ENCODE assay signal across 7 mouse cellular contexts in the genomic region with DNA sequence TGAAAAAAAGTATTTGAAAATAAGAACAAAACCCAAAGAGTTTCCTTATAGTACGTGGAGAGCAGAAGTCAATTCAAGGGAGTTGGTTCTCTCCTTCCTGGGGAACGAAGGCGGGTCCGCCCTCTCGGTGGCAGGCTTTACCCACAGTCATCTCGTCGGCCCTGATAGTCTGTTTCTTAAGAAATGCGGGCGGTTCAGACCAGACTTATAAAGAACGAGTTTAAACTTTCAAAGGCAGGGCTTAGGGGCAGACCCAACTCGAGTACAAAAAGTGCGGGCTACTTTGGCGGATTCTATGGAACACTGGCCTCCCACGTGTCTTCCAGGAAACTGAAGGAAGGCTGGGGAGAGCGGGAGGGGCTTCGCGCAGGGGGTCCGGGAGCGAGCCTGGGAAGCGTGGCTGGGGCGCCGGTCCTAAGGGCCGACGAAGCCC. TPM values are rescaled to one million over a fixed set of nuclear protein-coding genes. Genes with fewer than 3 reads are reported as not detected.
DNase-seq lines count a peak whose midpoint lies in the region; ATAC-seq and TF ChIP-seq lines count a peak whose summit lies in the region.

No protein-coding gene starts in this region.

- ATAC-seq in embryonic facial prominence, embryonic 15.5 days (ENCODE audit: insufficient number of reproducible peaks, low FRiP score, low TSS enrichment, low read depth), result peak; percentile 88
- ATAC-seq in kidney, embryonic 16.5 days (ENCODE audit: low FRiP score, low TSS enrichment), result peak; percentile 85
- peak; percentile 91 for ATAC-seq in midbrain, embryonic 16.5 days

- dilution Hi-C loops in CH12.LX (cut with MboI; ENCODE audit: extremely low pct_ligation_motif_present, extremely low pct_unique_long_range_greater_than_20kb, low sequenced_read_pairs), result no loop called here

- no peak; the same call in 1 of the 2 replicates for TF ChIP-seq POLR2A in CH12.LX (IDR thresholded peaks at IDR 0.05; ENCODE audit: low read depth, low read length)

- TF ChIP-seq CTCF in C2C12 (IDR thresholded peaks at IDR 0.05; ENCODE audit: control insufficient read depth, insufficient read depth, insufficient read length) (no peak), CH12.LX (conservative IDR thresholded peaks at IDR 0.05 in 1 of 2, IDR thresholded peaks at IDR 0.05 in 1 of 2; ENCODE audit: low read depth in 2 of 2, low read length in 2 of 2) (peak in 1 of 2 experiments; percentile 56; a peak in 2 of 4 replicates)

- peak overlapping the region; percentile 69; the same call in 1 of the 2 replicates for H3K4me2 ChIP-seq in CH12.LX (ENCODE audit: insufficient read depth, low read depth, poor library complexity, severe bottlenecking)
- H3K4me2 ChIP-seq in embryonic facial prominence, embryonic 15.5 days (replicated peaks), result peak overlapping the region; percentile 79
- H3K4me2 ChIP-seq in kidney, embryonic 16.5 days (replicated peaks; ENCODE audit: low read depth, low read length), result peak overlapping the region; percentile 73
- H3K4me2 ChIP-seq in midbrain, embryonic 16.5 days (ENCODE audit: low read length), result peak overlapping the region; percentile 73

- peak overlapping the region; percentile 91 for H3K27ac ChIP-seq in CH12.LX (ENCODE audit: insufficient read depth, low read depth)
- peak overlapping the region; percentile 100 for H3K27ac ChIP-seq in embryonic facial prominence, embryonic 15.5 days (replicated peaks)
- peak overlapping the region; percentile 99 for H3K27ac ChIP-seq in kidney, embryonic 16.5 days (ENCODE audit: low read length)
- peak overlapping the region; percentile 91 for H3K27ac ChIP-seq in midbrain, embryonic 16.5 days (ENCODE audit: low read length)

- no peaks in the 10 kb centered on the region for H3K9me3 ChIP-seq in CH12.LX (replicated peaks; ENCODE audit: low read length)
- H3K9me3 ChIP-seq in embryonic facial prominence, embryonic 15.5 days (replicated peaks), result no peaks in the 10 kb centered on the region
- H3K9me3 ChIP-seq in kidney, embryonic 16.5 days (ENCODE audit: low read length), result no peaks in the 10 kb centered on the region
- H3K9me3 ChIP-seq in midbrain, embryonic 16.5 days (replicated peaks; ENCODE audit: control insufficient read depth, low read length, poor library complexity, severe bottlenecking), result no peaks in the 10 kb centered on the region

- peak; percentile 21; the same call in 1 of the 2 replicates for TF ChIP-seq EP300 in CH12.LX (IDR thresholded peaks at IDR 0.05; ENCODE audit: low read length)

- H3K27me3 ChIP-seq in C2C12 (ENCODE audit: control insufficient read depth, insufficient read depth, insufficient read length) (no peaks in the 10 kb centered on the region), CH12.LX (replicated peaks) (no peaks in the 10 kb centered on the region)
- H3K27me3 ChIP-seq in embryonic facial prominence, embryonic 15.5 days, result no peaks in the 10 kb centered on the region
- no peaks in the 10 kb centered on the region for H3K27me3 ChIP-seq in kidney, embryonic 16.5 days (ENCODE audit: insufficient read depth, low read length)
- no peaks in the 10 kb centered on the region for H3K27me3 ChIP-seq in midbrain, embryonic 16.5 days (ENCODE audit: control insufficient read depth, insufficient read depth, low read depth, low read length)

- peak; percentile 63 for TF ChIP-seq RAD21 in CH12.LX (IDR thresholded peaks at IDR 0.05; ENCODE audit: low read depth, low read length)

- peaks cover 0 to 18% of the 10 kb centered on the region in 2 experiments; a peak in 2 of 4 replicates for H3K4me1 ChIP-seq in CH12.LX (ENCODE audit: control insufficient read depth in 1 of 2, insufficient read depth in 2 of 2)
- H3K4me1 ChIP-seq in embryonic facial prominence, embryonic 15.5 days, result peaks cover 10% of the 10 kb centered on the region
- peaks cover 18% of the 10 kb centered on the region; the same call in 1 of the 2 replicates for H3K4me1 ChIP-seq in kidney, embryonic 16.5 days (ENCODE audit: insufficient read depth, low read length)
- peaks cover 24% of the 10 kb centered on the region for H3K4me1 ChIP-seq in midbrain, embryonic 16.5 days (ENCODE audit: control insufficient read depth, insufficient read depth, low read length)

- under 1% methylated on average over 24 of the region's 24 CpGs for WGBS in embryonic facial prominence, embryonic 15.5 days
- 0% methylated on average over 24 of the region's 24 CpGs for WGBS in kidney, embryonic 16.5 days
- 1% methylated on average over 24 of the region's 24 CpGs for WGBS in midbrain, embryonic 16.5 days

- peaks cover 41% of the 10 kb centered on the region for H3K79me3 ChIP-seq in C2C12 (ENCODE audit: low read depth)

- peak overlapping the region; percentile 92 for H3ac ChIP-seq in C2C12 (ENCODE audit: control insufficient read depth, insufficient read length, low read depth)

- in situ Hi-C loops in CH12.LX (cut with MboI; ENCODE audit: low pct_ligation_motif_present, low pct_unique_long_range_greater_than_20kb, low sequenced_read_pairs), result loop anchor here (5.0 kb wide), 1 partner anchor 166 kb away; no protein-coding TSS in a partner anchor

- H3K4me3 ChIP-seq in C2C12 (ENCODE audit: insufficient read depth, poor library complexity, severe bottlenecking) (peak overlapping the region; percentile 91), CH12.LX (replicated peaks in 1 of 3; ENCODE audit: low read depth in 2 of 3, low read length in 2 of 3, poor library complexity in 1 of 3) (peak overlapping the region; percentile 64 to 93 (median 75))
- peak overlapping the region; percentile 99 for H3K4me3 ChIP-seq in embryonic facial prominence, embryonic 15.5 days (replicated peaks)
- peak overlapping the region; percentile 100 for H3K4me3 ChIP-seq in kidney, embryonic 16.5 days (ENCODE audit: low read length)
- H3K4me3 ChIP-seq in midbrain, embryonic 16.5 days (ENCODE audit: low read depth, low read length), result peak overlapping the region; percentile 99

- H3K36me3 ChIP-seq in C2C12 (ENCODE audit: control insufficient read depth, insufficient read depth) (peaks cover 36% of the 10 kb centered on the region), CH12.LX (replicated peaks in 1 of 2; ENCODE audit: control insufficient read depth in 1 of 2, insufficient read depth in 1 of 2, low read length in 1 of 2) (peaks cover 11 to 21% of the 10 kb centered on the region in 2 experiments)
- 0 out of 2 replicates have a peak, but pooled peaks cover 4% of the 10 kb centered on the region for H3K36me3 ChIP-seq in embryonic facial prominence, embryonic 15.5 days
- peaks cover 6% of the 10 kb centered on the region; the same call in 1 of the 2 replicates for H3K36me3 ChIP-seq in kidney, embryonic 16.5 days (ENCODE audit: insufficient read depth, low read length)
- H3K36me3 ChIP-seq in midbrain, embryonic 16.5 days (ENCODE audit: control insufficient read depth, insufficient read depth, low read length), result no peaks in the 10 kb centered on the region

- H3K79me2 ChIP-seq in C2C12 (ENCODE audit: control insufficient read depth, insufficient read depth), result peaks cover 46% of the 10 kb centered on the region
- peaks cover 39% of the 10 kb centered on the region for H3K79me2 ChIP-seq in CH12.LX (replicated peaks; ENCODE audit: control insufficient read depth, extremely low read depth, insufficient read depth, poor library complexity, severe bottlenecking)

- peak overlapping the region; percentile 94 for H3K9ac ChIP-seq in CH12.LX (ENCODE audit: insufficient read depth, low read depth)
- peak overlapping the region; percentile 81 for H3K9ac ChIP-seq in embryonic facial prominence, embryonic 15.5 days
- H3K9ac ChIP-seq in kidney, embryonic 16.5 days (replicated peaks; ENCODE audit: low read length), result peak overlapping the region; percentile 99
- H3K9ac ChIP-seq in midbrain, embryonic 16.5 days (ENCODE audit: low read depth, low read length), result peak overlapping the region; percentile 76

- DNase-seq in CH12.LX (ENCODE audit: extremely low read depth), result peak; percentile 75
- DNase-seq in thymus, postnatal 4 days, result peak; percentile 82
- DNase-seq in right cerebral cortex, adult 18-20 months, result no peak

TF ChIP-seq in C2C12, 6 proteins besides CTCF, POLR2A, EP300 and RAD21:
- TF ChIP-seq CEBPB (IDR thresholded peaks at IDR 0.05; ENCODE audit: low read depth), result no peak
- peak; percentile 30 for TF ChIP-seq USF1 (IDR thresholded peaks at IDR 0.05; ENCODE audit: low read depth)
- TF ChIP-seq MYOD1 (IDR thresholded peaks at IDR 0.05; ENCODE audit: control insufficient read depth, insufficient read length, low read depth), result no peak

TF ChIP-seq in CH12.LX, 34 proteins besides CTCF, POLR2A, EP300 and RAD21 (continues in another document):
- TF ChIP-seq IRF4 (IDR thresholded peaks at IDR 0.05; ENCODE audit: low read depth, low read length) (peak; percentile 33; the same call in 1 of the 2 replicates), TCF12 (IDR thresholded peaks at IDR 0.05; ENCODE audit: low read depth, low read length) (no peak), BHLHE40 (IDR thresholded peaks at IDR 0.05; ENCODE audit: low read depth, low read length) (no peak), ZMIZ1 (IDR thresholded peaks at IDR 0.05; ENCODE audit: low read depth, low read length) (peak; percentile 28; the same call in 1 of the 2 replicates)

RNA-seq across cellular contexts. Expression of a gene that starts 0.5 kb away (rescaled TPM):
- 87.3 TPM for polyA plus RNA-seq in C2C12 (2012; fragmentation: generic; extraction: Trizol)
- total RNA-seq in CH12.LX (2012; rRNA removed), result 273 and 312 TPM in 2 replicates
- total RNA-seq in CH12.LX (2014; rRNA removed), result 308 and 375 TPM in 2 replicates
- polyA plus RNA-seq in CH12.LX (2012; ENCODE audit: insufficient read length, low read depth), result 224 and 258 TPM in 2 replicates
- polyA plus RNA-seq in embryonic facial prominence, embryonic 15.5 days (2015; fragmentation: Nextera tagmentation; extraction: Ambion mirVana), result 71.4 and 78.4 TPM in 2 replicates
- polyA plus RNA-seq in kidney, embryonic 16.5 days (2015; fragmentation: Nextera tagmentation; extraction: Ambion mirVana), result 34.6 and 34.9 TPM in 2 replicates
- polyA plus RNA-seq in midbrain, embryonic 16.5 days (2015; fragmentation: Nextera tagmentation; extraction: Ambion mirVana), result 20.4 and 20.7 TPM in 2 replicates

RNA-seq across cellular contexts. Expression of a gene that starts 0.8 kb away (rescaled TPM):
- 6.5 TPM for polyA plus RNA-seq in C2C12 (2012; fragmentation: generic; extraction: Trizol)
- total RNA-seq in CH12.LX (2012; rRNA removed), result 4.3 TPM in 2 replicates
- total RNA-seq in CH12.LX (2014; rRNA removed), result not detected in 2 replicates
- polyA plus RNA-seq in CH12.LX (2012; ENCODE audit: insufficient read length, low read depth), result 3.4 and 4.3 TPM in 2 replicates
- polyA plus RNA-seq in embryonic facial prominence, embryonic 15.5 days (2015; fragmentation: Nextera tagmentation; extraction: Ambion mirVana), result 2.8 and 4.0 TPM in 2 replicates
- polyA plus RNA-seq in kidney, embryonic 16.5 days (2015; fragmentation: Nextera tagmentation; extraction: Ambion mirVana), result 1.1 and 1.7 TPM in 2 replicates
- 0.88 and 0.99 TPM in 2 replicates for polyA plus RNA-seq in midbrain, embryonic 16.5 days (2015; fragmentation: Nextera tagmentation; extraction: Ambion mirVana)

RNA-seq across cellular contexts. Expression of a gene that starts 14.5 kb away (rescaled TPM):
- polyA plus RNA-seq in C2C12 (2012; fragmentation: generic; extraction: Trizol), result 6.4 TPM
- 34.3 and 37.5 TPM in 2 replicates for total RNA-seq in CH12.LX (2012; rRNA removed)
- 56.6 and 71.0 TPM in 2 replicates for total RNA-seq in CH12.LX (2014; rRNA removed)
- polyA plus RNA-seq in CH12.LX (2012; ENCODE audit: insufficient read length, low read depth), result 44.9 and 54.7 TPM in 2 replicates
- 92.5 and 95.0 TPM in 2 replicates for polyA plus RNA-seq in embryonic facial prominence, embryonic 15.5 days (2015; fragmentation: Nextera tagmentation; extraction: Ambion mirVana)
- 80.3 and 92.7 TPM in 2 replicates for polyA plus RNA-seq in kidney, embryonic 16.5 days (2015; fragmentation: Nextera tagmentation; extraction: Ambion mirVana)
- polyA plus RNA-seq in midbrain, embryonic 16.5 days (2015; fragmentation: Nextera tagmentation; extraction: Ambion mirVana), result 86.5 and 91.1 TPM in 2 replicates
